Comparison of ENCODE assay signal across 22 mouse cellular contexts in genomic region chr7:44240712-44241111, GRCm38 (mm10). TPM values are rescaled to one million over a fixed set of nuclear protein-coding genes. Genes with fewer than 3 reads are reported as not detected.
"Had no signal": no experiment of that assay in that cellular context is flagged by ENCODE, and none has a peak within 500 bp of the region (broad histone marks: within the 10 kb centered on the region; RNA-seq: fewer than 3 reads in every experiment).

No protein-coding gene starts in this region.

- ATAC-seq: intestine, embryonic 15.5 days; midbrain, embryonic 15.5 days had no signal

- H3K9me3 ChIP-seq: intestine, embryonic 15.5 days; limb, embryonic 10.5 days; lung, embryonic 15.5 days; midbrain, embryonic 15.5 days; neural tube, embryonic 12.5 days had no signal

- H3K27me3 ChIP-seq: intestine, embryonic 15.5 days; lung, embryonic 15.5 days; midbrain, embryonic 15.5 days; neural tube, embryonic 12.5 days had no signal

- H3K27ac ChIP-seq: intestine, embryonic 15.5 days; kidney, postnatal 0 days; left cerebral cortex, adult 2 months; limb, embryonic 10.5 days; liver, embryonic 14.5 days; lung, embryonic 15.5 days; macrophage; midbrain, embryonic 15.5 days; neural tube, embryonic 12.5 days had no signal

- H3K4me3 ChIP-seq: intestine, embryonic 15.5 days; left cerebral cortex, adult 2 months; limb, embryonic 10.5 days; lung, embryonic 15.5 days; midbrain, embryonic 15.5 days; neural tube, embryonic 12.5 days had no signal

- H3K36me3 ChIP-seq: intestine, embryonic 15.5 days; limb, embryonic 10.5 days; lung, embryonic 15.5 days; midbrain, embryonic 15.5 days; neural tube, embryonic 12.5 days had no signal

- H3K4me2 ChIP-seq: intestine, embryonic 15.5 days; lung, embryonic 15.5 days; midbrain, embryonic 11.5 days; midbrain, embryonic 15.5 days; neural tube, embryonic 12.5 days had no signal

- DNase-seq: kidney, adult 18-20 months; lung, postnatal 14 days; retina, postnatal 1 day; right cerebral cortex, postnatal 4 days; thymus, postnatal 36 days had no signal

- H3K9ac ChIP-seq: intestine, embryonic 15.5 days; liver, embryonic 14.5 days; lung, embryonic 15.5 days; midbrain, embryonic 15.5 days; neural tube, embryonic 12.5 days had no signal

RNA-seq across cellular contexts. Expression of gene Gm36864, which starts 4.7 kb away (rescaled TPM):
- total RNA-seq: layer of hippocampus, postnatal 25 days; left cerebral cortex, adult 2 months; left cerebral cortex, postnatal 14 days; monocyte, adult 5-6 weeks; neutrophil, adult 5-6 weeks had no signal
- polyA plus RNA-seq: intestine, embryonic 15.5 days; kidney, postnatal 0 days; limb, embryonic 10.5 days; limb, embryonic 14.5 days; liver, embryonic 14.5 days; lung, embryonic 15.5 days; macrophage; midbrain, embryonic 11.5 days; midbrain, embryonic 15.5 days; neural tube, embryonic 12.5 days; spleen, adult 2 months; thymus, postnatal 0 days had no signal

RNA-seq across cellular contexts. Expression of gene 1700028J19Rik, which starts 5.8 kb away (rescaled TPM):
- total RNA-seq: monocyte, adult 5-6 weeks had no signal

RNA-seq across cellular contexts. Expression of gene Klk1, which starts 15.6 kb away (rescaled TPM):
- total RNA-seq: layer of hippocampus, postnatal 25 days; left cerebral cortex, adult 2 months; left cerebral cortex, postnatal 14 days; monocyte, adult 5-6 weeks; neutrophil, adult 5-6 weeks had no signal
- polyA plus RNA-seq: limb, embryonic 10.5 days; limb, embryonic 14.5 days; liver, embryonic 14.5 days; midbrain, embryonic 11.5 days; midbrain, embryonic 15.5 days; neural tube, embryonic 12.5 days had no signal

RNA-seq across cellular contexts. Expression of gene Acp4, which starts 16.5 kb away (rescaled TPM):
- total RNA-seq: layer of hippocampus, postnatal 25 days; left cerebral cortex, adult 2 months; left cerebral cortex, postnatal 14 days; monocyte, adult 5-6 weeks; neutrophil, adult 5-6 weeks had no signal
- polyA plus RNA-seq: intestine, embryonic 15.5 days; kidney, postnatal 0 days; liver, embryonic 14.5 days; lung, embryonic 15.5 days; macrophage; midbrain, embryonic 11.5 days; neural tube, embryonic 12.5 days; spleen, adult 2 months had no signal
